Mouse (Mus musculus) left cerebral cortex, adult 8-10 months (tissue): ENCODE measurements around the gene Ifi211. TPM values are rescaled to one million over a fixed set of nuclear protein-coding genes. Genes with fewer than 3 reads are reported as not detected.
"Not testable (repeated sequence)": the region's sequence is repeated elsewhere in the genome, so short reads cannot be mapped to it uniquely, and the experiment has no call there.

Experiments used
- DNase-seq, 2 experiments: peaks; one replicate each; pipeline ENCODE4 v3.0.0; 2022; ENCODE audit warnings: low spot score in 2 of 2
- total RNA-seq, 4 experiments: library from RNA; stranded (reverse); gene quantifications; 2 replicates each; pipeline ENCODE4 v1.2.4; 2022

Ifi211 gene
- under 1 TPM in 2 of 4 experiments, not detected in 2; 0.26 to 0.55 TPM for total RNA-seq

- not testable (repeated sequence) for DNase-seq
These were observed at the start of gene Ifi211 for GRCm38 (mm10) chr1:173912548-173913255. Gene Ifi211 (minus strand): TSS chr1:173913046.

DNA sequence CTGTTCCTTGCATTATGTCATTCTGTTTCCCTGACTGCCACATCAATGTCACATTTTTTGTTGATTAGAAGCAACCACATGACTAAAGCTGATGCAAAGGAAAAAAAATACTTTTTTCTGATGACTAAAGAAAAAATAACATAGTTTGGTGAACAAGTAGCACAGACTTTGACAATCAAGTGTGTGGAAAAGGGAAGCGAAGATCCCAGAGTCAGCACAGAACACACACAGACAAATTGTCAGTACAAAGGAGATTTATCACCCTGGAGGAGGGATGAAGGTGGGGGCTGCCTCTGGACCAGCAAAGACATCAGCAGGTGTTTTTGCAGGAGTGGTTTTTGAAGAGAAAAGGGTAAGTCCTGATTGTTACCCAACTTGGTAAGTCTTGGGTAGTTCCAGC lies 48.6 kb upstream of the Ifi211 start:
- DNase-seq, result not testable (repeated sequence)

DNA sequence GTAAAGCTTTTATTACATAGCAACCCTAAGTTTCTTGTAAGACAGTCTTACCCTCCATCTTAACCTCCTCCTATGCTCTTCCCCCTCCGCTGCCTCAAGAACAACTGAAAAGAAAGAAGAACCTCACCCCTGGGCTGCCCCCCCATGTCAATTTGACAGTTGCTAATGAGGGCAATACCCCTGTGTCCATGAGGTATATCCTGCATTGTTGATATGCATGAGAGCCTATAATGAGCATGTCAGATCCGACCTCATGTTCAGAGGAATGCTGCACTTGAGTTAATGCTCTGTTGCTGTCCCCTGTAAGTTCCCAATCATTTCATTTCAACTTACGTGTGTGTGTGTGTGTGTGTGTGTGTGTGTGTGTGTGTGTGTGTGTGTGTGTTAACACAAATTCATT lies 47.2 kb upstream of the Ifi211 start:
- not testable (repeated sequence) for DNase-seq

- DNase-seq, result not testable (repeated sequence)
These were observed 43.1 kb upstream of the Ifi211 start for GRCm38 (mm10) chr1:173955839-173956527.

DNA sequence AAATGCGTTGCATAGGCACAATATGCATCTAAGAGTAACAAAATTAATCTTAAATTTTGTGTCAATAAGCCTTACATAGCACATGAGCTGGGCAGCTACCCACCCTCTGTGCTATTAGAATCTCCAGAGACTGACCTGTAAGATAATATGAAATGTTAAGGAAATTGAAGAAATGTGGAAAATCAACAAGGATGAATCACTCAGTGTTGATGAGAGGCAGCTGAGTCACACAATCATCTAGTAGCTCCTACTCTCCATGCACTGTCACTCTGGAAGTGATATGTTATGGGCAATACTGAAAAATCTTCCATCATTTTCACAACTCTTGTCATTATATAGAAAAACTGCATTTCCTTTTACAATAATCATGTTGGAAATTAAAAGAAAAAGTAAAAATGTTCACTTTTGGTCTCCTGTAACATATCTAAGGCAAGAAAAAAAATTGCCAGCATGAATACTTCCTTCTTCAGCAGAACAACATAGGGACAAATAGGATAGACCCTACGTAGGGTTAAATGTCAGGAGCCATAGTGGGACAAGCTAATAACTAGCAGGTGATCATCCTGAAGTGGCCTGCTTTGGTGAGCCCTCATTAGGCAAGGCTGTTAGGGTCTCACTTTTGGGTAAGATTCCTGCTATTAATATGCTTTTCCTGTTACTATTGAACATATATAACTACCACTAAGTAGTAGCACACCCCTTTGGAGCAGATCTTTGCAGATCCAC lies 42.4 kb upstream of the Ifi211 start:
- DNase-seq, result no peak

DNA sequence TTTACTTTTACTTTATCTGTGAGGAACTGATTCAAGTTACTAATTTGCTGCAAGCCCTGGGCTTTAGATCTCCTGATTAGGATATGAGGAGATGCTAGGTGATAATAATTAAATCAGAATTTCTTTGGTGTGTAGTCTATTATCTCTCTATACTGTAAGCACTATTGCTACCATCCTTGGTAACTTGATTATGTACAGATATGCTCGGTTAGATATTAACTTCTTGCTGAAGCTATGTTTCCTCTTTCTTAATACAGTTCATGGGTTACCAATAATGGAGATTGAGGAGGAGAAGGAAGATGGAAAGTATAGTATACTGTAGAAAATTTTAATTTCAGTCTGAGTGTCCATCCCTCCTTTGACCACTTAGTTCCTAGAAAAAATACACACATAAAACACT lies 40.7 kb upstream of the Ifi211 start:
- no peak for DNase-seq

- DNase-seq, result not testable (repeated sequence)
These were observed 36.2 kb upstream of the Ifi211 start for GRCm38 (mm10) chr1:173949044-173949443.

- not testable (repeated sequence) for DNase-seq
These were observed 29.9 kb upstream of the Ifi211 start for GRCm38 (mm10) chr1:173942780-173943066.

DNA sequence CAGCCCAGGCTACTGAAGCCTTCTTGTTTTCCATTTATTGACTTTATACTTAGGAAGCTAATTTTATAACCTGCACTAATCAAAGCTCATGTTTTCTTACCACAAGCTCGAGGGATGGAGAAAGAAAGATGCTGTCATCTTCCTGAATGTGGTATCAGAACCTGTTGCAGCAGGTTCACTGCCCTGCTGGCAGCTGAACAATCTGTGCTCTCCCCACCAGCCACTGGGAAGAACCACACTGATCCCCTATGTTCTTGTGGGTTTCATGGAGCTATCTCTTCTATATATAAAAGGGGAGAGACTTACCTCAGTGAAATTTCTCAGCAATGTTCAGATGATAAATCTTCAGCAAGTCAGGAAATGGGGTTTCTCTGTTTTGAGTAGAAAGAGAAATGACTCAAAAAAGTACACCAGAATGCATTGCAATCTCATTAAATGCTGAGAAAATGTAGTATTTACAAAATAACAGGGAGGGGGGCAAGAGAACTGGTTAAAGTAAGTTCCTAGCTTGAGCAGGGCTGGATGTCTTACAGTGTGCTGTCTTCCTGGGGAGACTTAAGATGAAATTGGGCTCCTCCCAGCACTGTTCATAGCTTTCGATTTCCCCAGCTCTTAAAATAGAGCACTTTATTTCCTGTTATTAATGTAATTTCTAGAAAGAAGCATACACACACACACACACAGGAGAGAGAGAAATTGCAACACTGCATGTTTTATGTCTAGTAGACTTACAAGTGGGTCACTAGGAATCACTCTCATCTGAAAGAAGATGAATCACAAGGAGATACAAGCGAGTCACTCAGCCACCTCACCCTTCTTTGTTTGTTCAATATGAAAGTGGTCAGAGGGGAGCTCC lies 29.3 kb upstream of the Ifi211 start, which contains the start of the genes Mndal and Ifi203:
Gene Mndal (minus strand): TSS at position 568 of the 856 bp plus-strand sequence.
Gene Ifi203 (minus strand): TSS at position 749 of the 856 bp plus-strand sequence.
- DNase-seq, result not testable (repeated sequence)

GRCm38 (mm10) chr1:173941522-173941921 lies 28.7 kb upstream of the Ifi211 start:
- DNase-seq, result not testable (repeated sequence)

DNA sequence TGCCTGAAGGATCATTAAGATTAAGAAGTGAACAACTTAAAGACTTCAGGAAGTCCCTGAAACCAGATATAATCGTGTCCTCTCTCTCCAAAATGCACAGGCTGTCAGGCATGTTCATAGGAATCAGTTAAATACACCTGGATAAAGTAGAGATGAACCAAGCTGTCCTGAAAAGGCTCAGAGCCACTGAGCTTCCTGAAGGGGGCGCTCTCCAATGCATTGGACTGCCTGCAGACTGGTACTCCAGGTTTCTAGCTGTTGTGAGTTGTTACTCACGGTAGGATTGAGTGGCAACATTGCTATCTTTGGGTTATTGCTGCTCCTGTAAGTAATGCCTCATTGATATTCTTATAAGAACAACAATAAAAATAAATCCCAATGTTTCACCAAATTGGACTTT lies 6.4 kb upstream of the Ifi211 start:
- not testable (repeated sequence) for DNase-seq

DNA sequence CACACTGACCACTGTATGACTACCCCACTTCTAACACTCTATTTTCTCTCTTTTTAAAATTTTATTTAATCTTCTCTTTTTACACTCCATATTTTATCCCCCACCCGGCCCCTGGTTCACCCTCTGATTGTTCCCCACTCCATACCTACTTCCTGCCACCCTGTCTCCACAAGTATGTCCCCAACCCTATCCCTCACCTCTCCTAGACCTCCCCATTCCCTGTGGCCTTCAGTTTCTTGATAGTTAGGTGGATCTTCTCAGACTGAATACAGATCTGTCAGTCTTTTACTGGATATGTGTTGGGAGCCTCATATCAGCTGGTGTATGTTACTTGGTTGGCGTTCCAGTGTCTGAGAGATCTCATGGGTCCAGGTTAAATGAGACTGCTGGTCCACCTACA lies 1.7 kb upstream of the Ifi211 start:
- no peak for DNase-seq

DNA sequence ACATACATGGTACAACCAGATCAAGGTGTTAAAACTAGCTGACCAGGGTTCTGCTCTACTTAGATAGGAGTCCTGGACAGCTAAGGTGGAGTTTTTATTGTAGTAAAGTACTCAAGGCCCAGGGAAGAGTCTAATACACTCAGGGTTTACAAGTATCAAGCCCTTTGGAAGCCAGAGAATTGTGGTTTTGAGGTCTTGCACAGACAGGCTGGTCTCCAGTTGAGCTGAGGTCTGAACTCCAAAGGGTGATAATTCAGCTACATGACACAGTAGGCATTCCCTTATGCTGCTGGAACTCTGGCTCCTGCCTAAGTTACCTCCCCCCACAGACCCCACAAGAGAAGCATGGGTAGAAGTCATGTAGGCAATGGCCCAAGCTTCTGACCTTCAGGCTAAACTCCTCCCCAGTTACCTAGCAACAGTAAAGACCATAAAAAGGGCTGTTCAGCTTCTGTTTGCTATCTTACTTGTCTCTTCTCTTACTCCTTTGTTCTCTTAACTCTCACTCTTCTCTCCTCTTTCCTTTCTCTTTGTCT lies 478 bp upstream of the Ifi211 start:
- DNase-seq, result not testable (repeated sequence)

DNA sequence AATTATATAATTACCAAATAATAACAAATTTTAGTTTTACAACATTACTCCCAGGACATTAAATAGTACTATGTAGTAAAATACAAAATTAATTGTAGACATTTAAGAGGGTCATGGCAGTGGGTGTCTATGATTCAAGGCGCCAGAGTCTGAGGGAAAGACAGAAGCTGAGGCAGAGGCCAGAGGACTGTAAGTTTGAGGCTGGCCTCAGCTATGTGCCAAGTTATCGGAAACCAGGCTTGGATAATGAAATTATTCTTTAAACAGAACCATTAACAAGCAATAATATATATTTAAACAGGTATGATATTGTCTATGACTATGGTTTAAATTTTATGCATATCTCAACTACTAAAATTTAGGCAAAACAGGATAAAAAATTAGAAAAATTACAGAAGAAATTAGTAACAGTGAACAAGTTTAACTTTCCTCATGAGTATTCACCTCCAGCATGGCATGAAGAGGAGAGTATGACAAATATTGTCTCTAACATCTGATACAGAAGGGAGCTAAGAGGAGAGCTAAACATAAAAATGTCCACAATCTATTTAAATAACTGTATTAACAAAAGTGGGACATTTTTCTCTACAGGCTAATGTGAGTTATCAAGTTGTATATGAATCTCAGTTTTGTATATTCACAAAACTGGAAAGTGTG lies 910 bp downstream of the Ifi211 start:
- DNase-seq, result no peak

DNA sequence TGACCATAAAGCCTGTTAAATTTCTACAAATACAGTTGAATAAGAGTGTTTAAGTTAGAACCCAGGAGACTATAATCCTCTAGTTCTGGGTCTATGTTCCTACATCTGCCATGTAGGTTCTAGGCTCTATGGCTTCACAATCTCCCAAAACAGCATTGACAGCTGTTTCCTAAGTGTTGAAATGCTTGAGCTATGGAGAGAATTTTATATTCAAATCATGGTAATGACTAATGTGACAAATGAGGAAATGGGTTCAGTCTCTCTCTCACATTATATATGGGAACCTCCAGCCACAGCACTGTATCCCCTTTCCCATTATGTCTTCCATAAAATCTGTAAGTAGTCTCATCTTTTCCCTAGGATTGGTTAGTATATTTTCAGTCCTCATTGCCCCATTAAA lies 4.5 kb downstream of the Ifi211 start:
- not testable (repeated sequence) for DNase-seq

- DNase-seq, result not testable (repeated sequence)
These were observed 7.0 kb downstream of the Ifi211 start for GRCm38 (mm10) chr1:173905885-173906284.

DNA sequence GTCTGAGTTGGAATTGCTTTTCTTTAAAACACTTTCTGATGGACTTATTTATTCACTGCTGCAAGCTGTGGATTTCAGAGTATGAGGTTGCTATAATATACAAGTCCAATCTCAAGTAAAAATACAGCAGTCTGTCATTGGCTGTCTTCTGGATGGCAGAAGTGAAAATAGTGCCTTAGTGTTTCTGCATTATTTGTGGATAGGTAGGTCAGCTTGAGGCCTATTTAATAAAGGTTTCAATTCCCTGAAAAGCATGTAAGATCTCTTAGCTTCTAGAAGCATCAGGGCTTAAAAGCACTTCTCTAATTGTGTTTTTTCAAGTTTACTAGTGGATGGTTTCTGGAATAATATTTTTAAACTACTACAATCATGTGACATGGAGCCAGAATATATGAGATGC lies 23.1 kb downstream of the Ifi211 start:
- DNase-seq, result not testable (repeated sequence)

DNA sequence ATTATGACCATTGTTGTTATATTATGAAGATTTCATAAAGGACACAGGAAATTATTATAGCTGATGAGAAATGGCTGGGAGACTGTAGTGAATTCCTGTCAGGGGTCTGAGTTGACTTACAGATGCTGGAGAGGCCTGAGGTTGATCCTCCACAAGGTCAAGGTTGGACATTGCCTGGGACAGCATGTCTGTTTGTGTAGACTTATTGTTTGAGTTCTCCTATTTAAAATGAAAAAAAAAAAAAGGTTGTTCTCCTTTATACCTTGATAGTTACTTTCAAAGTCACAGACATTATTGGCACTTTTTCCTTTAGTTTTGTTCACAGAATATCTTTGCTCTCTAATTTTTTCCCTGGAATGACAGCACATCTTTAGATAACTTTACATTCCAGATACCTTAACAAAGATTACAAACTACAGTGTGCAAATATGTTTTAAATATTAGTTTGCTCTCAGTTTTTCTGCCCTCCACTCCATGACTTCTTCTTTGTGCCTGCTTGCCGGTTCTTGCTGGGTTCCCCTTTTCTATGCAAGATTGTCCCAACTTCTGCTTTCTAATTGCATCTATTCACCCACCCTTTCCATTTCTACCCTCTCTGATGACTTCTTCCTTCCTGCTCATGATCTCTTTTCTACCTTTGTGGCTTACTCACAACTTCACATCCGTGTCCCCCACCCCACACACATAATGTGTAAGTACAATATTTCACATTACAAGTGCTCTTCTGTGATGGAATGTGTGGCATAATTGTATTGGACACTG lies 25.6 kb downstream of the Ifi211 start:
- not testable (repeated sequence) for DNase-seq

- DNase-seq, result not testable (repeated sequence)
These were observed 32.7 kb downstream of the Ifi211 start for GRCm38 (mm10) chr1:173880004-173880666.
